Mouse (Mus musculus): Measurements from ENCODE around the gene Olfr1155.

Gene Olfr1155

DNA sequence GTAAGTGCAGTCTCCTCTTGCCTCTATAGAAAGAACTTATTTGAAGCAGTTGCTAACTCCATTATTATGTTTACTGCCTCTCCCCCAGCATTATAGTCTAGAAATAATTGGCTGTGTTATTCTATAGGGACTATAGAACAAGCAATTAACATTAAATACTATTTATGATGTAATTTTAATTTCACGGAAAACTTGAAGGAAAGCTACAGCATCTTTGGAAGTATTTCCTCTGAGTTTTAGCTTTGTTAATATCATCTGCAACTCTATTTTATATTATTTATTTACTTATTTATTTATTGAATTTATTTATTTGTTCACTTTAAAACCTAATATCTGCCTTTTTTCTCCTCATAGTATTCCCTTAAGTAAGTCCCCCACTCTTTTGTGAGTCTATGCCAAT lies at the start of gene Olfr1155:
TSS of gene Olfr1155 (minus strand) at position 101 of the 400 bp plus-strand sequence.
- no peak for DNase-seq (ENCODE audit: low read depth, low spot score)

- DNase-seq (ENCODE audit: low read depth, low spot score): no peak
Observed at GRCm38 (mm10) chr2:87989813-87990212, 44.9 kb upstream of the Olfr1155 start, which contains the start of gene Olfr1158. Olfr1158 (plus strand) TSS chr2:87990113.

DNA sequence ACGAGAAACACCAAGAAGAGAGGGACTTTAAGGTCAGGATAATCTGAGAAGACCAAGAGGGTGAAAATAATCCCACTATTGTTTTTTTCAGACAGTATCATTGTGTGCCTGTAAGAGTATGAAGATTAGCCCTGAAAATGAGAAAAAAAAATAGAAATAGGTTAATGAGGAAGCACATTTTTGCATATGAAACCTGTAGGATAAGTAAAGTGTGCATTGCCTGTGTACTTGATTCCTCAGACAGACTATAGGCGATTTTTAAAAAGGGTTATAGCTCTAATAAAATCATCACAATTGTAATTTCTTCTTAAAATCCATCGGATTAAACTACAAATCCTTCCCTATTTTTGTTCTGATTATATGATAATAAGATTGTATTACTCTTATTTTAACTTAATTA lies 29.6 kb upstream of the Olfr1155 start, which contains the start of gene Olfr74:
TSS of gene Olfr74 (minus strand) at position 101 of the 400 bp plus-strand sequence.
- DNase-seq (ENCODE audit: low read depth, low spot score): no peak

DNA sequence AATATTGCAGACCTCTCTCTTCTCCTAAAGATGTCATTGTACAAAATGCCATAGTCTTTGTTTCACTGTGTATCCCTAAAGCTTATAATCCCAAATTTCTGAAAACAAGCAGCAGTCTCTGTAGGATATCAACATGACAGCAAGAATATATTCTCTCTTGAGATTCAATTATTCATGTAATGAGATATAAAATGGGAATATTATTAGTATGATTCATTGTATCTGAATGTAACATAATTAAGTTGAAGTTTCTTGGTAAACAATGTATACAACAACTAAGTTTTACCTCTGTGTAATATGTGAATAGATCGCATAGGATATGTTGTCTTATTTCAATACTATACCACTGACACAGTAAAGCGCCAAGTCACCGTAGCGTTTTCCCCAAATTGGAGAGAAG lies 23.3 kb upstream of the Olfr1155 start, which contains the start of gene Olfr1157:
TSS of gene Olfr1157 (minus strand) at position 101 of the 400 bp plus-strand sequence.
- DNase-seq (ENCODE audit: low read depth, low spot score): no peak

- no peak for DNase-seq (ENCODE audit: low read depth, low spot score)
Observed at GRCm38 (mm10) chr2:87953000-87953399, 8.1 kb upstream of the Olfr1155 start, which contains the start of gene Olfr1156. Olfr1156 (minus strand) TSS chr2:87953100.

GRCm38 (mm10) chr2:87905066-87905465 lies 39.9 kb downstream of the Olfr1155 start, which contains the start of gene Olfr1154:
Olfr1154 (minus strand) TSS chr2:87905166.
- DNase-seq (ENCODE audit: low read depth, low spot score): no peak

GRCm38 (mm10) chr2:87894662-87895061 lies 50.3 kb downstream of the Olfr1155 start, which contains the start of gene Olfr1153:
Olfr1153 (plus strand) TSS chr2:87894962.
- DNase-seq (ENCODE audit: low read depth, low spot score): no peak

Measured in embryo, embryonic 11.5 days (tissue).